Mouse (Mus musculus) embryo, embryonic 11.5 days (tissue): ENCODE results near the gene Tada1.

ENCODE experiments used
- DNase-seq: peaks from one replicate; pipeline ENCODE4 v3.0.0-alpha.2; 2012; ENCODE audit warnings: low read depth, low spot score

Gene Tada1

GRCm38 (mm10) chr1:166384614-166385013 is 5.7 kb downstream of the Tada1 start:
- DNase-seq: no peak

DNA sequence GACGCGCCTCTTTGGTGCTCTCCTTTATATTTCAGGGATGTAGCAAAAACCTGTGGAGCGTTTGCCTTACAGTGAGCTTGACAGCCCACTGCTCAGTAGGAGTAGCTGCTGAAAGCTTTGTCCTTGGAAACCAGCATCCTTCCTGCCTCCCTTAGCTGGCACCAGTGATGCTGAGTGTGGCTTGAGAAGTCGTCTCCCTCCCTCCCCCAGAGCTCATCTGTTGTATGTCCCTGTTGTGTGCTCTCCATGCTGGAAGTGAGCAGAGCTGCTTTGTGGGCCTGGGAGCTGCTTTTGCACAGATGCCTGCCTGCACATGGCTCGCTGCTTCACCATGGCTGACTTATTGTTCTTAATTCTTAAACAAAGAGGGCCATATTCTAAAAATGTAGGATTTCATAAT is 6.5 kb downstream of the Tada1 start:
- no peak for DNase-seq

DNA sequence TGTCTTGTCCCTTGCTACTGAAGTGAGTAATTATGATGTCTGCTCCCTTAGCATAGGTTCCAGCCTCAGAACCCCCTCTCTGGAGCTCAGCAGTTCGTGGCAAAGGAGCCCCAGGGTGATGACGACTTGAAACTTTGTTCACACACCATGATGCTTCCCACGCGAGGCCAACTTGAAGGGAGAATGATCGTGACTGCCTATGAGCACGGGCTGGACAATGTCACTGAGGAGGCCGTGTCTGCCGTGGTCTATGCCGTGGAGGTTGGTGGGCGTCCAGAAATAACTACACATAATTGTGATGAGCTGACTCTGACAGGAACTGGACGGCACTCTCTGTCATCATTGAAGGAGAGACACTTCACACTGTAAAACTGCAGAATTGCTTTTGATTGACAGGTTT is 9.6 kb downstream of the Tada1 start:
- DNase-seq: no peak

GRCm38 (mm10) chr1:166389406-166390125 is 10.7 kb downstream of the Tada1 start:
- no peak for DNase-seq

DNA sequence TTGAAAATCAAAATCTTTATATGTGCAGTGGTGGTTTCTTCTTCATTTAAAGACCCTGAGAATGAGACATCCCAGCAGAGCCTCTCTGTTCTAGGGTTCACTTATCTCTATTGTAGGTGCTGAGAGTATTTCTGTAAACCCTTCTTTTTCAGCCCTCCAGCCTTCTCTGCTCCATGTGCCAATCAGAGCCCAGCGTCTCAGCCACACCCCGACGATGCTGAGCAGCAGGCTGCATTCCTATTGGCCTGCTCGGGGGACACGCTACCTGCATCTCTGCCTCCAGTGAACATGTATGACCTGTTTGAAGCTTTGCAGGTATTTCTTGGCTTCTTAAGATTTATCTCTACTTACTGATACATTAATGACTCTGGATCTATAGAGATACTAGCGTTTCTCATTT is 12.8 kb downstream of the Tada1 start:
- no peak for DNase-seq

- DNase-seq: no peak
Observed at GRCm38 (mm10) chr1:166394770-166395169, 15.9 kb downstream of the Tada1 start.

DNA sequence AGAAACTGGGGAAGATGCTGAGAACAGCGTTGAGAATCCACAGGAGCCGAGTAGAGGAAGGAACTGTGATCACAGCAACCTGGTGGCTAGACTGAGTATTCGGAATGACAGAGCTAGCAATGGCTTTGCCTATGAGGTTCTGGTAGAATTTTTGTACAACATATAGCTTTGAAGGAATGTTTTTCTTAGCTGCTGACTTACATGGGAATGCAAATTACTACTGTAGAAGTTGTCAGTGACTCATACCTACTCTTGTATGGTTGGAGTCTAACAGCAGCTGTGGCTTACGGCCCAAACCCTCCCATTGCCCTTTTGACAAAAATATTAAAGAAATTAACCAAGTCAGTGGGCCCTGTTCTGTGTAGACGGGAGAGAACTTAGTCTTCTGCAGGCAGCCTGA is 16.8 kb downstream of the Tada1 start:
- no peak for DNase-seq

- DNase-seq: no peak
Observed at GRCm38 (mm10) chr1:166396381-166396780, 17.5 kb downstream of the Tada1 start.

GRCm38 (mm10) chr1:166401455-166401854 is 22.6 kb downstream of the Tada1 start:
- no peak for DNase-seq

- DNase-seq: no peak
Observed at GRCm38 (mm10) chr1:166402003-166402402, 23.1 kb downstream of the Tada1 start.

GRCm38 (mm10) chr1:166403846-166404245 is 24.9 kb downstream of the Tada1 start:
- no peak for DNase-seq

DNA sequence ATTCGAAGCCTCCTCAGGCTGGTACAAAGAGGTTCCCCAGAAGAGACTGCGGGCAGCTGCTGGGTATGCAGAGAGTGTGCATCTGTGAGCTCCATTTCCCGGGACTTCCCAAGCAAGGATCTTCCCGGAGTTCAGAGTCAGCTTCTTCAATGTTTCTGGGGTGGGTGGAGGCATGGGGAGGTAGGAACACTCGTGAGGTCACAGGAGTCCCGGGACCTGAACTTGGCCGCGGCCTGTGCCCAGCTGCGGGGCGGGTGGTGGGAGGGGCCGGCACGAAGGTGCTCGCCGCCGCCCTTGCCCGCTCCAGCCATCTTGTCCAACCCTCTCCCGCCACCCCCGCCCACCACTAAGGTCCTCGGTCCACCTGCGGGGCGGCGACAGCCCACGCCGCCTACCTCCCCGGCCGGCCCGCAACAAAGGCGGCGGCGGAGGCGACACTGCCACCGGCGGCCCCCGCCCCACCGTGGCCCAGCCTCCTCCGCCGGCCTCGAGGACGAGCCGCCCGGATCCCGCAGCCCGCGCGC is 30.3 kb downstream of the Tada1 start:
- DNase-seq: peak; percentile 35

DNA sequence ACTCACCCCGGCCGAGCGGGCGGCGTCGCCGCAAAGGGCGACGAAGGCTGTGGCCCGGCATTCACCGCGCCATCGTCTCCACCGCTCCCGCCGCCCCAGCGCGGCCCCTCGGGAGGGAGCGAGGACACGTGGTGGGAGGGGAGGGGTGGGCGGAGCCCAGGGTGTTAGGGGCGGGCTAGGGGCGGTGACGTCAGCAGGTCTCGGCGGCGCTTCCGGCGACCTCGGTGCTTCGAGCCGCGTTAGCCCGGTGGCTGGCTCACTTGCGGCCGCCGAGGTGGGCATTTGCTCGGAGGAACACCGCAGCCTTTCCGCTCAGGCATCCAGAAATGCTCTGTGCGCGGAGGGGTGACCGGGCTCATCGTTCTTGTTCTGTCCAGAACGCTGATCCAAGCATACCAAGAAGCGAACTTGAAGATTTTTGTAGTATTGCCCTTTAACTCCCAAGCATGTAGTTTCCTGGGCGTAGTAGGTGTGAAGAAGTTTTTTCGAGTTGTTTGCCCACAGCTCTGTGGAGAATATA is 30.9 kb downstream of the Tada1 start, which contains the start of gene Pogk:
Gene Pogk (minus strand): TSS at position 163 of the 520 bp plus-strand sequence.
- peak; percentile 84 for DNase-seq

- no peak for DNase-seq
Observed at GRCm38 (mm10) chr1:166411541-166411940, 32.6 kb downstream of the Tada1 start.

GRCm38 (mm10) chr1:166412266-166412665 is 33.4 kb downstream of the Tada1 start:
- DNase-seq: no peak

DNA sequence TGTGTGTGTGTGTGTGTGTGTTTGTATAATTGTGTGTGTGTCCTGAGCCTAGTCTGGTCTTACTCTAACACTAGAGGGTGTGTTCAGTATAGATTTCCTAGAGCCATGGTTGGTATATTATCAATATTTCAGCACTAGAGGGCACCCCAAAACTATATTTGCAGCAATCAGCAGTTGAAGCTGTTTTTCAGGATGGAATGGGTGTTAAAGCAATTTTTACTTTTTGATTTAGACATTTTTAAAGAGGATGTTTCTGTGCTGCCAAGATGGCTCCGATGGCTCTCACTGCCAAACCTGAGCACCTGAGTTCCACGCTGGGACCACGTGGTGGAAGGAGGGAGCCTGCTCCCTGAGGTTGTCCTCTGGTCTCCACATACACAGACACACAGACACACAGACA is 50.2 kb downstream of the Tada1 start:
- no peak for DNase-seq

- no peak for DNase-seq
Observed at GRCm38 (mm10) chr1:166429809-166430431, 51.0 kb downstream of the Tada1 start.

DNA sequence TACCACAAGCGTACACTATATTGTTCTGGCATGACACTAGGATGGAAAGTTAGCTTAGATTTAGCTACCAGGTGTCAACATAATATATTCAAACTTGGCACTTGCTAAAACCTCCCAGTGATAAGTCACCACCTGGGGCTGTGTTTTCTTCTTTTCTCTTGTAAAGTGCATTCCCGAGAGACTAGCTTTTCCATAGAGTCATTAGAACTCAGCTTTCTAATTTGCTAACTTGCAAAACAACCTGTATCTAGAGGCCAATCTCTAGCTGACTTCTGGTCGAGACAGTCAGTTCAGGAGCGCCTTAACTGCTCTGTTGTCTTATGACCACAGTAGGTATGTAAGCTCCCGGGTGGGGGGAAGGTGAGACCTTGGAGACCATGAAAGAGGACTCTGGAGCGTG is 60.5 kb downstream of the Tada1 start:
- DNase-seq: no peak

DNA sequence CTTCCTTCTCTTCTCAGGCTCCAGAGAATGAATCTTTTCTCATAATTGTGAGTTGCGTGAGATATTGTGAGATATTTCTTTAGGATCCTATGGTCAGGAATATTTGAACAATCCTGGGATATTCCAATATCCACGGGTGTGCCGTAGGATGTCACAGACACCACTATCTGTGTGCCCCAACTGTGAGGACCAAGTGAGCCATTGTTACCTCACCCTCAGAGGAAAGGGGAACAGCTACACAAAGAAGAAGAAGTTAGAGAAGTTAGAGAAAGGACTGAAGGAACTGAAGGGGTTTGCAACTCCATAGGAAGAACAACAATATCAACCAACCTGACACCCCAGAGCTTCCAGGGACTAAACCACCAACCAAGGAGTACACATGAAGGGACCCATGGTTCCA is 63.1 kb downstream of the Tada1 start:
- DNase-seq: no peak
